Mouse (Mus musculus): ENCODE measurements at regions not wholly inside any gene's neighbourhood (a gene's known extent, or its start where the extent isn't known, plus 50 kb on each side); places are given as distances from the start of the nearest gene placed in this dataset.

- DNase-seq (ENCODE audit: extremely low read depth, low read depth, low spot score): peak; percentile 75
- no peaks in the 10 kb centered on the region for H3K36me3 ChIP-seq (ENCODE audit: control insufficient read depth, insufficient read depth, low read length)
- peaks cover 5% of the 10 kb centered on the region; the same call in 1 of the 2 replicates for H3K79me2 ChIP-seq (ENCODE audit: control insufficient read depth, insufficient read depth, low read length)
- H3K27ac ChIP-seq (replicated peaks; ENCODE audit: insufficient read depth, low read depth, low read length): no peak overlapping the region
- no peaks in the 10 kb centered on the region for H3K27me3 ChIP-seq (ENCODE audit: control insufficient read depth, insufficient read depth, low read length)
- TF ChIP-seq CTCF (IDR thresholded peaks at IDR 0.05; ENCODE audit: low read depth, low read length): no peak
- no peak for TF ChIP-seq POLR2A (IDR thresholded peaks at IDR 0.05; ENCODE audit: extremely low read depth, insufficient read depth, low read length)
- H3K4me3 ChIP-seq (ENCODE audit: insufficient read depth, low read depth, low read length): peak overlapping the region; percentile 87
- WGBS: 41% methylated on average over 34 of the region's 34 CpGs
- peaks cover 2% of the 10 kb centered on the region; the same call in 1 of the 2 replicates for H3K4me1 ChIP-seq (ENCODE audit: control insufficient read depth, insufficient read depth, low read length)
- H3K9ac ChIP-seq (ENCODE audit: low read depth, low read length): peak overlapping the region; percentile 78
Measured at GRCm38 (mm10) chr7:31208237-31209054, 52.8 kb upstream of the Gramd1a start.

- H3K4me1 ChIP-seq (ENCODE audit: control insufficient read depth, insufficient read depth, low read length): peaks cover 2% of the 10 kb centered on the region; the same call in 1 of the 2 replicates
- H3K27me3 ChIP-seq (ENCODE audit: control insufficient read depth, insufficient read depth, low read length): no peaks in the 10 kb centered on the region; the same call in 1 of the 2 replicates
- H3K36me3 ChIP-seq (ENCODE audit: control insufficient read depth, insufficient read depth, low read length): no peaks in the 10 kb centered on the region
- peaks cover 5% of the 10 kb centered on the region; the same call in 1 of the 2 replicates for H3K79me2 ChIP-seq (ENCODE audit: control insufficient read depth, insufficient read depth, low read length)
- 59% methylated on average over 13 of the region's 13 CpGs for WGBS
- no peak overlapping the region for H3K9ac ChIP-seq (ENCODE audit: low read depth, low read length)
- H3K4me3 ChIP-seq (ENCODE audit: insufficient read depth, low read depth, low read length): peak overlapping the region; percentile 3; the same call in 1 of the 2 replicates
- H3K27ac ChIP-seq (replicated peaks; ENCODE audit: insufficient read depth, low read depth, low read length): no peak overlapping the region
- DNase-seq (ENCODE audit: extremely low read depth, low read depth, low spot score): no peak
- no peak for TF ChIP-seq CTCF (IDR thresholded peaks at IDR 0.05; ENCODE audit: low read depth, low read length)
- no peak for TF ChIP-seq POLR2A (IDR thresholded peaks at IDR 0.05; ENCODE audit: extremely low read depth, insufficient read depth, low read length)
Measured at GRCm38 (mm10) chr7:31207563-31208236, 52.0 kb upstream of the Gramd1a start.
